Mouse (Mus musculus): ENCODE data around the gene Zcchc3. TPM values are rescaled to one million over a fixed set of nuclear protein-coding genes. Genes with fewer than 3 reads are reported as not detected.

The Zcchc3 gene
- total and polyA plus RNA-seq, 2 experiments from 2014 or later, result 15.2 to 16.6 TPM

GRCm38 (mm10) chr2:152395271-152395920 lies 19.4 kb downstream of the Zcchc3 start:
- WGBS, result 16% methylated on average over 13 of the region's 13 CpGs
- TF ChIP-seq CTCF (IDR thresholded peaks at IDR 0.05), result no peak
- Histone ChIP-seq H3K9ac (replicated peaks; ENCODE audit: low read length, poor library complexity, severe bottlenecking) (peak overlapping the region; percentile 94), H3K9me3 (ENCODE audit: low read length) (no peaks in the 10 kb centered on the region), H3K4me2 (ENCODE audit: low read depth, low read length, poor library complexity, severe bottlenecking) (peak overlapping the region; percentile 91), H3K4me1 (ENCODE audit: insufficient read depth, low read length) (peaks cover 10% of the 10 kb centered on the region; the same call in 1 of the 2 replicates), H3K36me3 (ENCODE audit: insufficient read depth, low read length) (no peaks in the 10 kb centered on the region), H3K27me3 (ENCODE audit: insufficient read depth, low read length) (no peaks in the 10 kb centered on the region), H3K27ac (ENCODE audit: low read depth, low read length) (peak overlapping the region; percentile 47), H3K4me3 (ENCODE audit: low read depth, low read length) (peak overlapping the region; percentile 74)
- ATAC-seq (ENCODE audit: low FRiP score) (no peak), DNase-seq (ENCODE audit: low spot score) (no peak)

- no peaks in the 10 kb centered on the region for H3K27me3 ChIP-seq (ENCODE audit: insufficient read depth, low read length)
- peaks cover 10% of the 10 kb centered on the region; the same call in 1 of the 2 replicates for H3K4me1 ChIP-seq (ENCODE audit: insufficient read depth, low read length)
- ATAC-seq (ENCODE audit: low FRiP score) (no peak), DNase-seq (ENCODE audit: low spot score) (no peak)
- H3K36me3 ChIP-seq (ENCODE audit: insufficient read depth, low read length), result no peaks in the 10 kb centered on the region
- peak overlapping the region; percentile 74; the same call in 1 of the 2 replicates for H3K4me3 ChIP-seq (ENCODE audit: low read depth, low read length)
- peak overlapping the region; percentile 91 for H3K4me2 ChIP-seq (ENCODE audit: low read depth, low read length, poor library complexity, severe bottlenecking)
- TF ChIP-seq CTCF (IDR thresholded peaks at IDR 0.05), result no peak
- no peak overlapping the region for H3K9ac ChIP-seq (replicated peaks; ENCODE audit: low read length, poor library complexity, severe bottlenecking)
- WGBS, result 43% methylated on average over 9 of the region's 9 CpGs
- H3K9me3 ChIP-seq (ENCODE audit: low read length), result no peaks in the 10 kb centered on the region
- H3K27ac ChIP-seq (ENCODE audit: low read depth, low read length), result no peak overlapping the region
Observed at GRCm38 (mm10) chr2:152393225-152394017, 21.4 kb downstream of the Zcchc3 start.

GRCm38 (mm10) chr2:152392786-152393185 lies 22.0 kb downstream of the Zcchc3 start:
- ATAC-seq (ENCODE audit: low FRiP score), result no peak
- H3K27ac ChIP-seq (ENCODE audit: low read depth, low read length), result no peak overlapping the region

GRCm38 (mm10) chr2:152384191-152384590 lies 30.6 kb downstream of the Zcchc3 start:
- no peak overlapping the region for H3K4me3 ChIP-seq (ENCODE audit: low read depth, low read length)
- H3K4me1 ChIP-seq (ENCODE audit: insufficient read depth, low read length), result no peaks in the 10 kb centered on the region
- no peak overlapping the region for H3K27ac ChIP-seq (ENCODE audit: low read depth, low read length)
- DNase-seq (ENCODE audit: low spot score) (no peak), ATAC-seq (ENCODE audit: low FRiP score) (no peak)
- H3K9me3 ChIP-seq (ENCODE audit: low read length), result no peaks in the 10 kb centered on the region
- H3K27me3 ChIP-seq (ENCODE audit: insufficient read depth, low read length), result no peaks in the 10 kb centered on the region
- H3K4me2 ChIP-seq (ENCODE audit: low read depth, low read length, poor library complexity, severe bottlenecking), result no peak overlapping the region
- no peak overlapping the region for H3K9ac ChIP-seq (replicated peaks; ENCODE audit: low read length, poor library complexity, severe bottlenecking)
- H3K36me3 ChIP-seq (ENCODE audit: insufficient read depth, low read length), result no peaks in the 10 kb centered on the region
- WGBS, result 85% methylated on average over 4 of the region's 4 CpGs
- no peak for TF ChIP-seq CTCF (IDR thresholded peaks at IDR 0.05)

More at GRCm38 (mm10) chr2:152392786-152393185, 22.0 kb downstream of the Zcchc3 start:
- 7% methylated on average over 3 of the region's 3 CpGs for WGBS
- Histone ChIP-seq H3K9me3 (ENCODE audit: low read length) (no peaks in the 10 kb centered on the region), H3K4me1 (ENCODE audit: insufficient read depth, low read length) (peaks cover 10% of the 10 kb centered on the region; the same call in 1 of the 2 replicates), H3K9ac (replicated peaks; ENCODE audit: low read length, poor library complexity, severe bottlenecking) (no peak overlapping the region), H3K4me3 (ENCODE audit: low read depth, low read length) (no peak overlapping the region), H3K36me3 (ENCODE audit: insufficient read depth, low read length) (no peaks in the 10 kb centered on the region), H3K27me3 (ENCODE audit: insufficient read depth, low read length) (no peaks in the 10 kb centered on the region), H3K4me2 (ENCODE audit: low read depth, low read length, poor library complexity, severe bottlenecking) (no peak overlapping the region; the same call in 1 of the 2 replicates)
- TF ChIP-seq CTCF (IDR thresholded peaks at IDR 0.05), result peak; percentile 83
- peak; percentile 81 for DNase-seq (ENCODE audit: low spot score)

- no peaks in the 10 kb centered on the region for H3K36me3 ChIP-seq (ENCODE audit: insufficient read depth, low read length)
- H3K27ac ChIP-seq (ENCODE audit: low read depth, low read length), result peak within 1 kb of the TSS; percentile 91
- H3K4me1 ChIP-seq (ENCODE audit: insufficient read depth, low read length), result peaks cover 10% of the 10 kb centered on the region; the same call in 1 of the 2 replicates
- WGBS, result 2% methylated on average over 15 of the region's 16 CpGs
- DNase-seq (ENCODE audit: low spot score) (peak; percentile 67), ATAC-seq (ENCODE audit: low FRiP score) (peak; percentile 87)
- H3K4me2 ChIP-seq (ENCODE audit: low read depth, low read length, poor library complexity, severe bottlenecking), result peak within 1 kb of the TSS; percentile 66
- H3K9ac ChIP-seq (replicated peaks; ENCODE audit: low read length, poor library complexity, severe bottlenecking), result peak within 1 kb of the TSS; percentile 60
- no peaks in the 10 kb centered on the region for H3K27me3 ChIP-seq (ENCODE audit: insufficient read depth, low read length)
- no peak for TF ChIP-seq CTCF (IDR thresholded peaks at IDR 0.05)
- H3K4me3 ChIP-seq (ENCODE audit: low read depth, low read length), result peak within 1 kb of the TSS; percentile 38
- H3K9me3 ChIP-seq (ENCODE audit: low read length), result no peaks in the 10 kb centered on the region
Observed at GRCm38 (mm10) chr2:152376345-152376741, 38.5 kb downstream of the Zcchc3 start, which contains the start of gene Nrsn2. TSS of gene Nrsn2 (minus strand) at chr2:152376638.
